Mouse (Mus musculus): ENCODE results near the gene Tnf.

Gene Tnf

DNA sequence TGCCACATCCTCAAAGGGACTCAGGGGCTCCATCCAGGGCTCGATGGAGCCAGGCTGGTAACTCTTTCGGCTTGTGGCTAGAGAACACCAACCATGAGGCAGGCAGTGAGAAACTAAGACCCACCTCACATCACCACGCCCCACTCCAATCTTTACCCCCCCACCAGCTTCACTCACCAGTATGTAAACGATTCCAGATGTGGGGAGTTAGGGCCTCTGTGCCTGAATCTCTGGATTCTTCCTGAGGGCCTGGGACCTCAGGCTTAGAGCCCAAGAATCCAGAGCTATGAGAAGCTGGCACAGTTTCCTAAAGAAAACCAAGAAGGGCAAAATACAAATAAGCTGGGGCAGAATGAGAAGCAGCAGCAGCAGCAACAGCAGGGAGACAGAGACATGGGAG is 47.9 kb downstream of the Tnf start:
- no peak for DNase-seq (ENCODE audit: low spot score in 2 of 2)

GRCm38 (mm10) chr17:35153077-35153476 is 48.7 kb downstream of the Tnf start:
- no peak for DNase-seq (ENCODE audit: low spot score in 2 of 2)

GRCm38 (mm10) chr17:35152121-35152520 is 49.7 kb downstream of the Tnf start:
- DNase-seq (ENCODE audit: low spot score in 2 of 2): no peak
